Mouse (Mus musculus) stomach, postnatal 0 days (tissue): ENCODE measurements at regions not wholly inside any gene's neighbourhood (a gene's known extent, or its start where the extent isn't known, plus 50 kb on each side); places are given as distances from the start of the nearest gene placed in this dataset.

Experiments used
- CTCF ChIP-seq: IDR thresholded peaks from 2 replicates; pipeline ENCODE4 v1.5.1; 2016; ENCODE audit warnings: antibody characterized with exemption, low read depth, mild to moderate bottlenecking, moderate library complexity
- EP300 ChIP-seq: optimal IDR thresholded peaks from 2 replicates; pipeline ENCODE3; 2016; ENCODE audit warnings: antibody characterized with exemption

DNA sequence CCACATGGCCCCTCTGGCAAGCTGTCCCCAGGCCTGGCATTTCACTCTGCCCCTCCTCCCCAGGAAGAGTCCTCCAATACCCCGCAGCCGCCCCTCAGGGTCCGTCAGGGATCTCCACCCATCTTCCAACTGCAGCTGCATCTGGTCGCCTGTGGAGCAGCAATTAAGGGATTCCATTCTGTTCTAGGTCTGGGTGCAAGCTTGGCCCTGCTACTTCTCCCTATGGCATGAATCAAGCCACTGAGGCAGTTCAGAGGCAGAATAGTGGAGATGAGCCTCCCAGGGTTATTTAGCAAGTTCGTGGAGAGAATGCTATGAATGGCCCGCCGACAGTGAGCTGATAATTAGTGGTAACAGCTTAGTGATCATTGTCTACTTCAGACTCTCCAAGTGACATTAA is 275.7 kb upstream of the Irx3 start:
- TF ChIP-seq CTCF (no peak), EP300 (no peak)
